Mouse (Mus musculus) kidney, embryonic 14.5 days (tissue): ENCODE results near the gene Sergef. TPM values are rescaled to one million over a fixed set of nuclear protein-coding genes. Genes with fewer than 3 reads are reported as not detected.

Experiments
- ATAC-seq: fragments of 200-750 bp; cut with Nextera tagmentation; 2 replicates; pipeline ENCODE4 v1.8.0; 2017; ENCODE audit warnings: moderate number of reproducible peaks, mild to moderate bottlenecking, moderate TSS enrichment, moderate library complexity; ENCODE audit not compliant: low FRiP score, low TSS enrichment
- H3K27ac ChIP-seq: fragments of 300-500 bp; sonication (generic); 2 replicates; pipeline ENCODE4 v1.5.1; 2014; ENCODE audit warnings: low read depth, mild to moderate bottlenecking, low read length, moderate library complexity, mixed read lengths
- H3K27me3 ChIP-seq: fragments of 300-500 bp; sonication (generic); 2 replicates; pipeline ENCODE4 v1.6.1; 2014; ENCODE audit warnings: mild to moderate bottlenecking, low read length; ENCODE audit not compliant: control insufficient read depth, insufficient read depth
- H3K36me3 ChIP-seq: fragments of 300-500 bp; sonication (generic); 2 replicates; pipeline ENCODE4 v1.6.1; 2014; ENCODE audit warnings: low read length, mixed read lengths; ENCODE audit not compliant: control insufficient read depth, insufficient read depth
- H3K4me1 ChIP-seq: fragments of 300-500 bp; sonication (generic); 2 replicates; pipeline ENCODE4 v1.6.1; 2014; ENCODE audit warnings: low read length, mixed read lengths; ENCODE audit not compliant: control insufficient read depth, insufficient read depth
- H3K4me2 ChIP-seq: fragments of 300-500 bp; sonication (generic); replicated peaks from 2 replicates; pipeline ENCODE4 v1.6.1; 2014; ENCODE audit warnings: low read depth, mild to moderate bottlenecking, low read length
- H3K4me3 ChIP-seq: fragments of 300-500 bp; sonication (generic); 2 replicates; pipeline ENCODE4 v1.5.1; 2014; ENCODE audit warnings: mild to moderate bottlenecking, low read length
- H3K9ac ChIP-seq: fragments of 300-500 bp; sonication (generic); 2 replicates; pipeline ENCODE4 v1.6.1; 2014; ENCODE audit warnings: low read depth, mild to moderate bottlenecking, low read length, moderate library complexity
- H3K9me3 ChIP-seq: fragments of 300-500 bp; sonication (generic); 2 replicates; pipeline ENCODE4 v1.6.1; 2016; ENCODE audit warnings: low read length; ENCODE audit not compliant: control insufficient read depth
- WGBS: fragments of 180-500 bp; shearing (Covaris S2); extraction: QIAGEN DNeasy Blood & Tissue Kit; methylation state at CpG from one replicate; pipeline ENCODE4 v1.1.7; 2014; 5-methylcytosine and 5-hydroxymethylcytosine counted together
- polyA plus RNA-seq: library from polyadenylated mRNA; unstranded; fragments of >200 nt; fragmentation: Nextera tagmentation; extraction: Ambion mirVana; gene quantifications from 2 replicates; pipeline ENCODE4 v1.2.1, GENCODE M21; 2014

Gene Sergef
- polyA plus RNA-seq, 1 experiment from 2014 or later = 15.7 TPM

- WGBS = 49% methylated on average over 8 of the region's 8 CpGs
- peaks cover 13% of the 10 kb centered on the region for H3K4me1 ChIP-seq
- peaks cover 55% of the 10 kb centered on the region for H3K27me3 ChIP-seq
- ATAC-seq = no peak
- no peaks in the 10 kb centered on the region for H3K9me3 ChIP-seq
- H3K4me2 ChIP-seq = no peak overlapping the region
- H3K9ac ChIP-seq = no peak overlapping the region
- H3K27ac ChIP-seq = no peak overlapping the region
- no peak overlapping the region for H3K4me3 ChIP-seq
- no peaks in the 10 kb centered on the region for H3K36me3 ChIP-seq
Observed at GRCm38 (mm10) chr7:46400346-46400745, 239.3 kb downstream of the Sergef start.

DNA sequence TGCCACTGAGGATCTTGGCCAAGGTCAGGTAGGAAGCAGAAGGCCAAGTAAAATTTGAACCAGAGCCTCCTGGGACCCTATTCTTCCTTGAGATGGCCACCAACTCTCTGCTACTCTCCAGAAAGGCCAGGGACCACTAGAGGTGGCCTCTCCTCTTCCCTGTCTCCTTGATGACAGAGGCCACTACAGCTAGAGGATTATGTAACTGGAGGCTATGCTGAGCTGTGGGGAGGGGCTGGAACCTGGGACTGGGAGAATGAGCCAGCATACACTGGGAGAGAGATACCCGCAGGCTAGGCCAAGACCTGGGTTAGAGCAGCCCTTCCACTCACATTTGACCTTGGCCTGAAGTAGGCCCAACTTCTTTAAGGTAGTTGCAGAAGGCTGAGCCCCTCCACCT, 239.9 kb downstream of the Sergef start:
- peaks cover 56% of the 10 kb centered on the region for H3K27me3 ChIP-seq

DNA sequence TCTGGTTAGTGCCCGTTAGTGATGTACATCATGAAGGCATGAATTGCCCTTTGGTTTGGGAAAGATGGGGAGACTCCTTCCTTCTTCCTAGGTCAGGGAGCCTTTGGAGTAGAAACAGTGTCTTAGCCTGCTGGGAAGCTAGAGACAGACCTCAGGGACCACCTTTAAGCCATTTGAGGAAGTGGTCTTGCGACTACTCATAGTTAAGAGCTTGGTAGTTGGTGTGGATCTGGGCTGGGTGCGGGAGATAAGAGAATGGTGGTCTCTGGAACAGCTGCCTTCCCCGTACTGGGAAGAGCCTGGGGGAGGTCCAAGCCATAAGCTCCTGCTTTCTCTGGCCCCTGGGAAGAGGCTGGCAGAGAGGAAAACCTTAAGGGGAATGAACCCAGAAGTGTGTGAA, 241.0 kb downstream of the Sergef start:
- no peak overlapping the region for H3K27ac ChIP-seq
- WGBS = 57% methylated on average over 4 of the region's 4 CpGs
- H3K4me1 ChIP-seq = peaks cover 13% of the 10 kb centered on the region
- no peaks in the 10 kb centered on the region for H3K9me3 ChIP-seq
- no peak overlapping the region for H3K4me2 ChIP-seq
- no peak for ATAC-seq
- H3K27me3 ChIP-seq = peaks cover 63% of the 10 kb centered on the region
- no peaks in the 10 kb centered on the region for H3K36me3 ChIP-seq
- H3K9ac ChIP-seq = no peak overlapping the region
- no peak overlapping the region for H3K4me3 ChIP-seq

More for the DNA sequence above, 239.9 kb downstream of the Sergef start:
- Histone ChIP-seq H3K4me3 (no peak overlapping the region), H3K9me3 (no peaks in the 10 kb centered on the region), H3K27ac (no peak overlapping the region), H3K36me3 (no peaks in the 10 kb centered on the region), H3K9ac (no peak overlapping the region), H3K4me1 (peaks cover 13% of the 10 kb centered on the region), H3K4me2 (no peak overlapping the region)
- 91% methylated on average over 1 of the region's 1 CpGs for WGBS
- ATAC-seq = no peak

- no peak for ATAC-seq
- Histone ChIP-seq H3K36me3 (no peaks in the 10 kb centered on the region), H3K9ac (no peak overlapping the region), H3K27ac (no peak overlapping the region), H3K4me1 (peaks cover 13% of the 10 kb centered on the region), H3K9me3 (no peaks in the 10 kb centered on the region), H3K4me3 (peak overlapping the region; percentile 48), H3K4me2 (peak overlapping the region; percentile 98; the same call in 1 of the 2 replicates), H3K27me3 (peaks cover 63% of the 10 kb centered on the region)
- WGBS = 14% methylated on average over 70 of the region's 70 CpGs
Observed at GRCm38 (mm10) chr7:46397732-46398333, 241.8 kb downstream of the Sergef start.

DNA sequence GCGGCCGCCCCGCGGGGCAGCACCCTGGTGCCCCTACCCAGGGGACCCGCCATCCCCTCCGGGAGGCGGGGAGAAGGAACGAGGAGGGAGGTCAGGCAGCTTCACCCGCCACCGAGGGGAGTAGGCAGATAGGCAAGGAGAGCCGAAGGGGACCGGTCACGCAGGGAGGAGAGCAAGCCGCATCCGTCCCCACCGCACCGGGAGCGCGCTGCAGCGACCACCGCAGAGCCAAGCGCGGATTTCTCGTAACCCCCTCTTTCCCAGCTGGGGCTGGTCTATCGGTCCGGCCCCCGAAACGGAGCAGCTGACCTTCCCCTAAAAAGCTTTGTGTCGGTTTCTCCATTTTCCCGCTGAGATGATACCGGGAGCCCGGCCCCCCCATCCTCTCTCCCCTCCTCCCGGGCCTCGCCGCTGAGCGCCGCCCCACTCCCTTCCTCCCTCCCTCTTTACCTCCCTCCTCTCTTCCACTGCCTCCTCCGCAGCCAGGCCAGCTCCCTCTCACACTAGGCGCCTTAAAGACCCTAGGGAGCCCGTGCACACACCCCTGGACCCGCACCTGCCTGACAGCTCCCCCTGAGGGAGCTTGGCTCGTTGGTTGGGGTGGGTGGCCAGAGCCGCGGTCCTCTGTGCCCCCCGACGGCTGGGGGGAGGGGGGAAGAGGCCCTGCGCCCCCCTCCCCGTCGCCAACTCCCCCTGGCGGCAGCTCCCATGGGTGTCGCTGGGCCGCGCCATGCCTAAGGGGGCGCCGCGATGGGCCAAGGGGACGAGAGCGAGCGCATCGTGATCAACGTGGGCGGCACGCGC, 242.5 kb downstream of the Sergef start:
- WGBS = 1% methylated on average over 41 of the region's 64 CpGs
- H3K4me2 ChIP-seq = peak overlapping the region; percentile 98
- H3K27me3 ChIP-seq = peaks cover 63% of the 10 kb centered on the region
- H3K9ac ChIP-seq = no peak overlapping the region
- H3K4me3 ChIP-seq = peak overlapping the region; percentile 48
- peaks cover 13% of the 10 kb centered on the region for H3K4me1 ChIP-seq
- H3K9me3 ChIP-seq = no peaks in the 10 kb centered on the region
- H3K27ac ChIP-seq = no peak overlapping the region
- peak; percentile 33; the same call in 1 of the 2 replicates for ATAC-seq
- no peaks in the 10 kb centered on the region for H3K36me3 ChIP-seq

- H3K27ac ChIP-seq = no peak within 1 kb of the TSS
- peak; percentile 90 for ATAC-seq
- H3K36me3 ChIP-seq = no peaks in the 10 kb centered on the region
- peak within 1 kb of the TSS; percentile 98 for H3K4me2 ChIP-seq
- peak within 1 kb of the TSS; percentile 48 for H3K4me3 ChIP-seq
- WGBS = under 1% methylated on average over 62 of the region's 93 CpGs
- peaks cover 63% of the 10 kb centered on the region for H3K27me3 ChIP-seq
- H3K4me1 ChIP-seq = peaks cover 13% of the 10 kb centered on the region
- H3K9me3 ChIP-seq = no peaks in the 10 kb centered on the region
- H3K9ac ChIP-seq = peak within 1 kb of the TSS; percentile 37
Observed at GRCm38 (mm10) chr7:46396231-46396927, 243.2 kb downstream of the Sergef start, which contains the start of gene Kcnc1. Kcnc1 (plus strand) TSS chr7:46396497.

DNA sequence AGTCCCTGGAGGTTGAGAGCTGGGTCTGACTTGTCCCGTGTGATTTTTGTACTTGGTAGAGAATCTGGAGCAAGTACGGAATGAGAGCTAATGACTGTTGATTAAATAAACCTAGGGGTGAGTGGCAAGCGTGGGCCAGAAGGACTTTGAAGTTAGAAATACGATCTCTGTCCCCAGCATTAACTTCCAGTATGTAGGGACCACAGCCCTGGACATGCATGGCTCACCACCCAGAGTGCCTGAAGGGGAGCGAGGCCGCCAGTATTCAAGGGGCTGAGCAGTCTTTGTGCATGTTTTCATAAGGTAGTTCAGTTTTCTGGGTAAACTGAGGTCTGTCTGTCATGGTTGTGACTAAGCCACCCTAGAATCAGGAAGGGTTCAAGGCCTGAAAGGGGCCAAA, 244.0 kb downstream of the Sergef start:
- H3K27ac ChIP-seq = no peak overlapping the region
- peaks cover 13% of the 10 kb centered on the region for H3K4me1 ChIP-seq
- 13% methylated on average over 6 of the region's 6 CpGs for WGBS
- H3K9ac ChIP-seq = no peak overlapping the region
- peaks cover 63% of the 10 kb centered on the region for H3K27me3 ChIP-seq
- H3K36me3 ChIP-seq = no peaks in the 10 kb centered on the region
- H3K4me2 ChIP-seq = peak overlapping the region; percentile 98
- H3K4me3 ChIP-seq = peak overlapping the region; percentile 48; the same call in 1 of the 2 replicates
- no peaks in the 10 kb centered on the region for H3K9me3 ChIP-seq
- no peak for ATAC-seq

GRCm38 (mm10) chr7:46394933-46395332, 244.7 kb downstream of the Sergef start:
- peaks cover 62% of the 10 kb centered on the region for H3K27me3 ChIP-seq
- no peak overlapping the region for H3K4me3 ChIP-seq
- ATAC-seq = no peak
- H3K4me2 ChIP-seq = no peak overlapping the region
- peaks cover 13% of the 10 kb centered on the region for H3K4me1 ChIP-seq
- no peaks in the 10 kb centered on the region for H3K9me3 ChIP-seq
- no peak overlapping the region for H3K27ac ChIP-seq
- H3K36me3 ChIP-seq = no peaks in the 10 kb centered on the region
- H3K9ac ChIP-seq = no peak overlapping the region
- WGBS = 52% methylated on average over 4 of the region's 4 CpGs
